Mouse (Mus musculus): ENCODE data around the gene Plxnb3.

DNA sequence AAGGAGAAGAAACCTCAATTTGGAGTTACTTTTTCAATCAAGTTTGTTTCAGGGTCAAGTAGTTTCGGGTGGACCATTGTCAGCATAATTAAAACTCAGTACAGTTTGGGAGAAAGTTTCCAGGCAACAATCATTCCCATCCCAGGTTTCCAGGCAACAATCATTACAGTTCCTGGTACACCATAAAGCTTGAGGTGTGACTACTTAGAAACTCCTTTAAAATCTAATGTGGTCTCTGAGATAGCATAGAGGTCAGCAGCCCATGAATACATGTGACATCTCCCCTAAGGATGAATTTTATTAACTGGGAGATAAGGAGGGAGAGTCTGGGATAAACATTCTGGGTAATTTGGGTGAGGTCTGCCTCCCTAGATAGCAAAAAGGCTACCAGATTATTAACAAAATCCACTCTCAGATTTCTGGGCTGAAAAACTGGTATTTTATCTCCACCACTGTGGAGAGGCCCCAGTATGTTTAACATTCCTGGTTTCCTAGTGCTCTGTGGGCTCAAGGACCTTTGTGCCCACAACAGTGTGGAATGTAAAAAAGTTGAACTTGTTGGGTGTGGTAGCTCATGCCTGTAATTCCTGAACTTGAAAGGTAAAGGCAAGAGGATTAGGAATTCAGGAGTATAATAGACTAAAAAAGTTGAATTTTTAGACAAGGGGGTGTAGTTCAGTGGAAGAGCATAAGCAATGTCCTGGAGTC lies 12.0 kb upstream of the Plxnb3 start:
- no peak for TF ChIP-seq CTCF (IDR thresholded peaks at IDR 0.05; ENCODE audit: control insufficient read depth, insufficient read depth, low read length)
- no peak for TF ChIP-seq POLR2A (IDR thresholded peaks at IDR 0.05; ENCODE audit: borderline replicate concordance, control insufficient read depth, low read depth, low read length)
